Mouse (Mus musculus) lung, adult 2 months (tissue): ENCODE data around the gene Shkbp1. TPM values are rescaled to one million over a fixed set of nuclear protein-coding genes. Genes with fewer than 3 reads are reported as not detected.
A peak's percentile ranks its signal among the peaks of the same experiment; 100 is the strongest.

Experiments used
- DNase-seq: peaks from one replicate; pipeline ENCODE4 v3.0.0; 2022
- H3K4me1 ChIP-seq: fragments of 200-500 bp; 2 replicates; pipeline ENCODE4 v1.6.1; 2011; ENCODE audit warnings: low read length; ENCODE audit not compliant: control insufficient read depth, insufficient read depth
- H3K4me3 ChIP-seq: fragments of 200-500 bp; replicated peaks from 2 replicates; pipeline ENCODE3; 2011; ENCODE audit warnings: low read depth, mild to moderate bottlenecking, control low read depth, low read length; ENCODE audit errors: extremely low read depth
- CTCF ChIP-seq: fragments of 200-500 bp; IDR thresholded peaks from 2 replicates; pipeline ENCODE4 v1.5.1; 2011; ENCODE audit warnings: mild to moderate bottlenecking, low read length, control low read depth; ENCODE audit not compliant: insufficient read depth
- POLR2A ChIP-seq: fragments of 200-500 bp; IDR thresholded peaks from 2 replicates; pipeline ENCODE4 v1.6.1; 2011; ENCODE audit warnings: low read depth, mild to moderate bottlenecking, control low read depth, low read length, borderline replicate concordance; ENCODE audit errors: extremely low read depth
- WGBS: fragments of 180-500 bp; shearing (Covaris S2); methylation state at CpG from one replicate; pipeline ENCODE4 v1.1.7; 2018; 5-methylcytosine and 5-hydroxymethylcytosine counted together
- polyA plus RNA-seq: library from polyadenylated mRNA; depleted of rRNA; stranded (reverse); fragments of >200 nt; gene quantifications from 2 replicates; pipeline ENCODE4 v1.2.3, GENCODE M21; 2012

Shkbp1 gene
- polyA plus RNA-seq, 1 experiment = 85.1 TPM

DNA sequence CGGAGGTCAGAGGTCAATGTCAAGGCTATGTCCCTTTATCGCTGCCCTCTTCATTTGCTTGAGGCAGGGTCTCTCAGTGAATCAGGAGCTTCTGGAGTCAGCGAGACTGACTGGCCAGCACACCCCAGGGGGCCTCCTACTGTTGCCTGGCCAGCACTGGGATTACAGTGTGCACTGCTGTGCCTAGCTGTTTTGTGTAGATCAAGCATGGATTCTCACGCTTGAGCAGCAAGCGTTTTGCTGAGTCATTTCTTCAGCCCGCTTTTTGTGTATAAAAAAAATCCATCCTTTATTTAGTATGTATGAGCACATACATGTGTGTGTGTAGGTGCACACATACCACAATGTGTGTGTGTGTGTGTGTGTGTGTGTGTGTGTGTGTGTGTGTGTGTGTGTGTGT lies 33.4 kb upstream of the Shkbp1 start:
- Histone ChIP-seq H3K4me1 (no peaks in the 10 kb centered on the region), H3K4me3 (no peak overlapping the region)
- no peak for DNase-seq
- 63% methylated on average over 6 of the region's 6 CpGs for WGBS
- TF ChIP-seq POLR2A = no peak

DNA sequence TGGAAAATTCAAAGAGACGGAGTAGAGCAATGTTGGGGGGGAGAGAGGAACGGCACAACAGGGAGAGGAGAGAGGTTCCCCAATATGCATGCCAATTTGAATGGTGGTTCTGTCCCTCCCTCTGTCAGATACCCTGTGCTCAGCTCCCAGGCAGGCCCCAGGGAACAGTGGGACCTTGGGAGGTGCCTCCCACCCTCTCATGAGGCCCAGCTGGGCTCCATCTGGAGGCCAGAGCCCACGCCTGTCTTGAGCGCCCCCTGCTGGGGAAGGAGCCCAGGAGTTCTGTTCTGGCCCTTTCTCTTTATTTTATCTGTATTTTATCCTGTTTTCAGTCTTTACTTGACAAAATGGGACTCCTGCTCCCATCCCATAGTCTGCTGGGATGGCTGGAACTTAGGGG lies 28.9 kb upstream of the Shkbp1 start:
- Histone ChIP-seq H3K4me1 (no peaks in the 10 kb centered on the region), H3K4me3 (no peak overlapping the region)
- peak; percentile 70 for TF ChIP-seq CTCF
- TF ChIP-seq POLR2A = no peak
- peak; percentile 72 for DNase-seq
- WGBS = 36% methylated on average over 4 of the region's 4 CpGs

DNA sequence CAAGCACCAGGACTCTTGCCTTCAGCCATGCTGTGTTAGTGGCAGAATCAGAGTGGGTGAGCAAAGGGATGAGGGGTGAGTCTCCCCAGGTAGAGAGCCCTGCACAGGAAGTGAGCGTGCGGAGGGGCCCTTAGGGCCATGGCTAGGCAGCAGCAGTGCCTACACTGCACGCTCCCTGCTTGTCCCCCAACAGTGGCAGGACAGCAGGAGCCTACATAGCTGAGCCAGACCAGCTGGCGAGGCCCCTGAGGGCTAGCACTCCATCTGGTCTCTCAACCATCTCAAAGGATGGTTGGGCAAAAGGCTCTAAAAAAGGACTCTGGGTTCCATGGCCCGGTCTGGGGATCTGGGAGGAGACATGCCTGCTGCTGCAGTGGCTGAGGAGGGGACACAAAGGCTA lies 28.3 kb upstream of the Shkbp1 start:
- 78% methylated on average over 5 of the region's 5 CpGs for WGBS
- no peak for DNase-seq
- Histone ChIP-seq H3K4me1 (no peaks in the 10 kb centered on the region), H3K4me3 (no peak overlapping the region)
- TF ChIP-seq CTCF (no peak), POLR2A (no peak)

DNA sequence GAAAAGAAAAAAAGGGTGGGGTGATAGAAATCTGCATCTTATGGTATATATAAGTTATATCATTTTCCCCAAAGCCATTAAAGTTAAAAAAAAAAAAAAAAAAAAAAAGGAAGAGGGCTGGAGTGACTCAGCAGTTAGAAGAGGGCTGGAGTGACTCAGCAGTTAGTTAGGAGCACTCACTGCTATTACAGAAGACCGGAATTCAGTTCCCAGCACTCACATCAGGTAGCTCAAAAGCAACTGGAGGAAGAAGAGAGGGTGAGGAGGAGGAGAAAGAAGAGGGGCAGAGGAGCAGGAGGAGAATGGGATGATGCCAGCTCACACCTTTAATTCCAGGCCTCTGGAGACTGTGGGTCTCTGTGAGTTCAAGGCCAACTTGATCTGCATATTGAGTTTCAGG lies 27.4 kb upstream of the Shkbp1 start:
- H3K4me3 ChIP-seq = no peak overlapping the region

DNA sequence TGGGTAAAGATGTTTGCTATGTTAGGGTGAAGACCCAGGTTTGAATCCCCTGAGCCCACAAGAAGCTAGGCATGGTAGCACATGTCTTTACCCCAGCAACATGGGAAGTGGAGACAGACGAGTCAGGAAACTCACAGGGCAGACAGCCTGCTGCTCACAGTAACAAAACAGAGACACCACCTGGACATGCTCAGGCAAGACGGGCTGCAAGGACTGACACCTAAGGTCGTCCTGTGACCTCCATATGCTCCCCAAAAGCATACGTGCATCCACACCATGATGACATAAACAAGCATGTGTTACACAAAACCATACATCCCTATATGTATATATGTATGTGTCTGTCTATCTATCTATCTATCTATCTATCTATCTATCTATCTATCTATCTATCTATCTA lies 25.7 kb upstream of the Shkbp1 start:
- WGBS = 46% methylated on average over 4 of the region's 4 CpGs
- DNase-seq = no peak
- no peak for TF ChIP-seq CTCF
- TF ChIP-seq POLR2A = no peak

More for the DNA sequence above, 27.4 kb upstream of the Shkbp1 start:
- TF ChIP-seq CTCF (no peak), POLR2A (no peak)
- 81% methylated on average over 1 of the region's 1 CpGs for WGBS
- no peaks in the 10 kb centered on the region for H3K4me1 ChIP-seq
- DNase-seq = no peak

DNA sequence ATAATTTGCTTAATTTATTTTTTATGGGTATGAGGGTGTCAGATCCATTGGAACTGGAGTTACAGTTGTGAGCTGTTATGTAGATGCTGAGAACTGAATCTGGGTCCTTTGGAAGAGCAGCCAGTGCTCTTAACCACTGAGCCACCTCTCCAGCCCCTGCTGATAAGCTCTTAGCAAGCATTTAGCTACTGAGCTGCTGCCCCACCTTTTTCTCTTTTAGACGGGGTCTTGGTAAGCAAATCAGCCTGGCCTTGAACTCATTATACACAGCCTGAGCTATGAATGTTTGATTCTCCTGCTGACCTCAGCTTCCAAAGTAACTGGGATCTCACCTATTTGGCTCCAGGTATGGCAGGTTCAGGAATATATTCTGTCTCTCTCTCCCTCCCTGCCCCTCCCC lies 25.2 kb upstream of the Shkbp1 start:
- Histone ChIP-seq H3K4me1 (no peaks in the 10 kb centered on the region), H3K4me3 (no peak overlapping the region)
- TF ChIP-seq CTCF (no peak), POLR2A (no peak)
- 32% methylated on average over 1 of the region's 1 CpGs for WGBS
- no peak for DNase-seq

More for the DNA sequence above, 25.7 kb upstream of the Shkbp1 start:
- Histone ChIP-seq H3K4me1 (no peaks in the 10 kb centered on the region), H3K4me3 (no peak overlapping the region)

DNA sequence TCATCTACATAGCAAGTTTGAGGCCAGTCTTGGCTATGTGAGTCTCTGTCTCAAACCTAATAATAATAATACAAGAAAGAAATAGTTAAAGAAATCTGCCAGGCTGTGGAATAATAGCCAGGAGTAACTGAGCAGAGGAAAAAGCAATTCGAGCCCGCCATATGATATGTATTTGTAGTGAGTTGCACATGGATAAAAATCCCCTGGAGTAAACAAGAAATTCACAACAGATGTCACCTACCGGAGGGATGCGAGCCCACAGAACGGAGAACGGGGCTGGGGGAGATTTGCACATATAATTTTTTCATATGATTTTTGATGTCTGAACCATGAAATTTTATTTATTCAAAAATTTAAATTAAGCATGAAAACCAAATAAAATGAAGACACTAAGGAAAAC lies 24.0 kb upstream of the Shkbp1 start:
- TF ChIP-seq POLR2A = no peak
- no peak for TF ChIP-seq CTCF
- WGBS = 85% methylated on average over 6 of the region's 6 CpGs
- Histone ChIP-seq H3K4me3 (no peak overlapping the region), H3K4me1 (no peaks in the 10 kb centered on the region)
- no peak for DNase-seq

DNA sequence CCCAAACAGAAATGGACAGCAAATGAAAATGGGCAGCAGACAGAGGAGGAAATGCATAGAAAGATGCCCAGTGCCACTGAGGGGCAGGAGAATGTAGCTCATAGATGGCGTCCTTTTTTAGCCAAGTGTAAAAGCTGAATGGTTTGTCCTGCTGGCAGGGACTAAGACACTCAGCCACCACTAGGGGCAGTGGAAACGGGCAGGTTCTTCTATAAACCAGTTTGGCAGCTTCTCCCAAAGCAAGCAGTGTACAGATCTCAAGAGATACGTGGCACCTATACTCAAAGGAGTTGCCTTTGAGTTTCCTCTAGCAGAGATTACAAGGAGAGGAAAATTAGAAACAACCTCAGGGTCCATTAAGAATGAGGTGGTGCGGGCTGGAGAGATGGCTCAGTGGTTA lies 22.6 kb upstream of the Shkbp1 start:
- 19% methylated on average over 4 of the region's 4 CpGs for WGBS
- no peak for TF ChIP-seq POLR2A
- peak; percentile 56 for TF ChIP-seq CTCF
- Histone ChIP-seq H3K4me3 (no peak overlapping the region), H3K4me1 (no peaks in the 10 kb centered on the region)
- DNase-seq = no peak

DNA sequence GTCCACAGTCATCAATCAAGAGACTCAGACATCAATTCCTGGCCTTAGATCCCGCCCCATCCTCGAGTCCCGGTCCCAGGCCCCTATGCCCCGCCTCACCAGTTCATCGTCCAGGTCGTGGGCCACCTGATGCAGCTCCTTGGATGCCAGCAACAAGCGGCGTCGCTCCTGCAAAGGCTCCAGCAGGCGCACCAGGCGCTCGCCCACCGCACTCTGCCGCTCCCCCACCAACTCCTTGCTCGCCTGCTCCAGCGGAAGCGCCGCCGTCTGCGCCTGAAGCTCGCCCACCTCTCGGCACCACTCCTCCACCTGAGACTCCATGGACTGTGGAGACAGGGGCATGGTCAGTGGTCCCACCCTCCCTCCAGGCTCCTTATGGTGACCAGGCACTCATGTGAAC lies 19.5 kb upstream of the Shkbp1 start:
- Histone ChIP-seq H3K4me1 (no peaks in the 10 kb centered on the region), H3K4me3 (no peak overlapping the region)
- DNase-seq = no peak
- WGBS = 2% methylated on average over 22 of the region's 22 CpGs
- TF ChIP-seq CTCF = no peak
- no peak for TF ChIP-seq POLR2A

DNA sequence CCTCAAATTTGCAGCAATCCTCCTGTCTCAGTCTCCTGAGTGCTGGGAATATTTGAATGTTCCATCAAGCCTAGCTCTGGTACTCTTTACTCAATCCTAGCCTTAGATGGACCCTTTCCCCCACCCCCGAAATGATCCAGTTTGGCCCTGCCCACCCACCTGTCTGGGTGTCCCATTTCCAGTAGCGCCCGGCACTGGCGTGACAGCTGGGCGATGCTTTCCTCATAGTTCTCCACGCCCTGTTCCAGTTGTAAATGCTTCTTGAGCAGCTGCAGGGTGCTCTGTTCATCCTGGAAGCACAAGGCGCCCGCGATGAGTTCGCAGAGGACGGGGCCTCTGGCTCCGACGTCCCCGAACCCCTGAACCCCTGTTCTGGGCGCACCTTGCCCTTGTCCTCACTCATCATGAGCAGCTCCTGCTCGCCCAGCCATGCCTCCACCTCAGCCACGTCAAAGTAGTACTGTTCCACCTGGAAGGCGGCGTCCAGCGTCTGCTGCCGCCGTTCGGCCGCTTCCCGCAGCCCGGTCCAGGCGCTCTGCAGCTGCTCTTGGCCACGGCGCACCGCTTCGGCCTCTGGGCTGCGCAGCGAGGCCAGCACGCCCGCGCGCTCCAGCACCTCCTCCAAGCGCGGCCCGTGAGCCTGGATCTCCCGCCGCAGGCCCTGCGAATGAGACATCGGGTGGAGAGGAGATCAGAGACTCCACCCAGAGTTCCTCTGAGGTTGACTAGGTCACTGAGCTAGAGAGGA lies 16.1 kb upstream of the Shkbp1 start:
- no peak overlapping the region for H3K4me3 ChIP-seq
- H3K4me1 ChIP-seq = no peaks in the 10 kb centered on the region
- no peak for TF ChIP-seq POLR2A
- no peak for TF ChIP-seq CTCF
- WGBS = 6% methylated on average over 44 of the region's 44 CpGs
- no peak for DNase-seq
